Mouse (Mus musculus) stomach, embryonic 16.5 days (tissue): ENCODE measurements around the gene Dixdc1. TPM values are rescaled to one million over a fixed set of nuclear protein-coding genes. Genes with fewer than 3 reads are reported as not detected.
"Not testable (repeated sequence)": the region's sequence is repeated elsewhere in the genome, so short reads cannot be mapped to it uniquely, and the experiment has no call there.

Experiments
- ATAC-seq: fragments of 200-750 bp; cut with Nextera tagmentation; 2 replicates; pipeline ENCODE4 v1.8.0; 2017; ENCODE audit warnings: moderate number of reproducible peaks, moderate TSS enrichment; ENCODE audit not compliant: insufficient read depth, low FRiP score
- H3K27ac ChIP-seq: fragments of 300-500 bp; sonication (generic); 2 replicates; pipeline ENCODE4 v1.5.1; 2014; ENCODE audit warnings: low read length
- H3K27me3 ChIP-seq: fragments of 300-500 bp; sonication (generic); 2 replicates; pipeline ENCODE4 v1.6.1; 2014; ENCODE audit warnings: low read length, control low read depth, mixed read lengths; ENCODE audit not compliant: control insufficient read depth, insufficient read depth
- H3K36me3 ChIP-seq: fragments of 300-500 bp; sonication (generic); 2 replicates; pipeline ENCODE4 v1.6.1; 2014; ENCODE audit warnings: low read length; ENCODE audit not compliant: control insufficient read depth, insufficient read depth
- H3K4me1 ChIP-seq: fragments of 300-500 bp; sonication (generic); 2 replicates; pipeline ENCODE4 v1.6.1; 2014; ENCODE audit warnings: low read length, control low read depth, mixed read lengths; ENCODE audit not compliant: control insufficient read depth, insufficient read depth
- H3K4me2 ChIP-seq: fragments of 300-500 bp; sonication (generic); 2 replicates; pipeline ENCODE4 v1.6.1; 2014; ENCODE audit warnings: low read depth, low read length, mixed read lengths
- H3K4me3 ChIP-seq: fragments of 300-500 bp; sonication (generic); replicated peaks from 2 replicates; pipeline ENCODE4 v1.5.1; 2014; ENCODE audit warnings: mild to moderate bottlenecking, low read length
- H3K9ac ChIP-seq: fragments of 300-500 bp; sonication (generic); 2 replicates; pipeline ENCODE4 v1.6.1; 2014; ENCODE audit warnings: low read length
- H3K9me3 ChIP-seq: fragments of 300-500 bp; sonication (generic); replicated peaks from 2 replicates; pipeline ENCODE4 v1.6.1; 2016; ENCODE audit warnings: low read length, control low read depth; ENCODE audit not compliant: control insufficient read depth
- WGBS: fragments of 180-500 bp; shearing (Covaris S2); extraction: QIAGEN DNeasy Blood & Tissue Kit; methylation state at CpG from one replicate; pipeline ENCODE4 v1.1.7; 2014; 5-methylcytosine and 5-hydroxymethylcytosine counted together
- polyA plus RNA-seq: library from polyadenylated mRNA; unstranded; fragments of >200 nt; fragmentation: Nextera tagmentation; extraction: Ambion mirVana; gene quantifications from 2 replicates; pipeline ENCODE4 v1.2.1, GENCODE M21; 2015

Dixdc1 gene
- polyA plus RNA-seq, 1 experiment from 2014 or later = 9.7 TPM

GRCm38 (mm10) chr9:50650503-50650902, 88.8 kb downstream of the Dixdc1 start:
- 93% methylated on average over 10 of the region's 10 CpGs for WGBS
- Histone ChIP-seq H3K4me2 (no peak overlapping the region), H3K4me3 (no peak overlapping the region), H3K27me3 (no peaks in the 10 kb centered on the region), H3K36me3 (peaks cover 14% of the 10 kb centered on the region), H3K9me3 (no peaks in the 10 kb centered on the region), H3K4me1 (no peaks in the 10 kb centered on the region), H3K27ac (no peak overlapping the region), H3K9ac (no peak overlapping the region)
- ATAC-seq = no peak

GRCm38 (mm10) chr9:50646826-50647370, 92.4 kb downstream of the Dixdc1 start:
- no peak overlapping the region for H3K27ac ChIP-seq
- no peak overlapping the region for H3K4me2 ChIP-seq
- WGBS = 76% methylated on average over 10 of the region's 10 CpGs
- no peaks in the 10 kb centered on the region for H3K9me3 ChIP-seq
- H3K4me1 ChIP-seq = no peaks in the 10 kb centered on the region
- H3K4me3 ChIP-seq = no peak overlapping the region
- H3K9ac ChIP-seq = no peak overlapping the region
- H3K27me3 ChIP-seq = no peaks in the 10 kb centered on the region
- H3K36me3 ChIP-seq = peaks cover 19% of the 10 kb centered on the region
- ATAC-seq = no peak

- no peak overlapping the region for H3K4me2 ChIP-seq
- no peaks in the 10 kb centered on the region for H3K9me3 ChIP-seq
- no peaks in the 10 kb centered on the region for H3K4me1 ChIP-seq
- 94% methylated on average over 11 of the region's 11 CpGs for WGBS
- no peak overlapping the region for H3K27ac ChIP-seq
- ATAC-seq = no peak
- H3K4me3 ChIP-seq = no peak overlapping the region
- no peak overlapping the region for H3K9ac ChIP-seq
- H3K36me3 ChIP-seq = peaks cover 5% of the 10 kb centered on the region; the same call in 1 of the 2 replicates
- no peaks in the 10 kb centered on the region for H3K27me3 ChIP-seq
These were observed 105.0 kb downstream of the Dixdc1 start for GRCm38 (mm10) chr9:50634270-50634669.

DNA sequence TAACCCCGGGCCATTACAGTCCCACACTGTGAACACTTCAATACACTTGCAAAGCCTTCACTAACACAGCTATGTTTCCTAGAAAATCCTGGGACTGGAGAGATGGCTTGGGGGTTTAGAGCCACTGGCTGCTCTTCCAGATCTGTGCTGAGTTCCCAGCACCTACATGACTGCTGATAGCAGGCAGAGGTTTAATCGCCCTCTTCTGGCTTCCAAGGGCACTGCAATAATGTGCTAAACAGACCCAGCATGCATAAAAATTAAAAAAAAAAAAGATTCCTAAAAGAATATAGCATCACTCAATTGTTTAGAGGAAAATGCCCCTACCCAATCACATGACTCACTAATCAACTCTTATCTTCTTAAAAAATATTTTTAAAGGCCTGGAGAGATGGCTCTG, 106.3 kb downstream of the Dixdc1 start:
- H3K9ac ChIP-seq = no peak overlapping the region
- no peaks in the 10 kb centered on the region for H3K4me1 ChIP-seq
- H3K9me3 ChIP-seq = no peaks in the 10 kb centered on the region
- H3K4me3 ChIP-seq = no peak overlapping the region
- ATAC-seq = no peak
- H3K36me3 ChIP-seq = peaks cover 5% of the 10 kb centered on the region; the same call in 1 of the 2 replicates
- H3K4me2 ChIP-seq = no peak overlapping the region
- WGBS = 68% methylated on average over 2 of the region's 2 CpGs
- H3K27me3 ChIP-seq = no peaks in the 10 kb centered on the region
- no peak overlapping the region for H3K27ac ChIP-seq

DNA sequence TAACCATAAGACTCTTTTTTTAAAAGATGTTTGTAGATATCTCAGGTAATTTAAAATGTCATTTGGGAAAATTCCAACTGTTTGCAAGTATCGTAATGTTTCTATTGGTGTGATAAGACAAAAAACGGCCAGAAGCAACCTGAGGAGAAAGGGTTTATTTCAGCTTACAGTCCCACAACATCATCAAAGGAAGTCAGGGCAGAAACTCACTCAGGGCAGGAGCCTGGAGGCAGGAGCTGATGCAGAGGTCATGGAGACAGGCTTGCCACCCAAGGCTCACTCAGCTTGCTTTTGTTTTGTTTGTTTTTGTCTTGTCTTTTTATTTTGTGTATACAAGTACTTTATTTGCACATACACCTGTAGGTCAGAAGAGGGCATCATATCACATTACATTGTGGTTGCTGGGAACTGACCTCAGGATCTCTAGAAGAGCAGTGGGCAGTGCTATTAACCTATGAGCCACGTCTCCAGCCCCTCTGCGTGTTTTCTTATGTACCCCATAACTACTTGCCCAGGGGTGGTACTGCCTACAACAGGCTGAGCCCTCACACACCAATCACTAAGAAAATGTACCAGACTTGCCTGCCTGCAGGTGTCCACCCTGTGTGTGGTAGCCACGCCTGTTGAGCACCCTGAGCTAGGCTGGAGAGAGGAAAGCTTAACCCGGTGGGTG, 107.2 kb downstream of the Dixdc1 start:
- Histone ChIP-seq H3K27ac (no peak overlapping the region), H3K9me3 (no peaks in the 10 kb centered on the region), H3K9ac (no peak overlapping the region), H3K36me3 (peaks cover 5% of the 10 kb centered on the region; the same call in 1 of the 2 replicates), H3K4me1 (no peaks in the 10 kb centered on the region), H3K4me3 (no peak overlapping the region), H3K27me3 (no peaks in the 10 kb centered on the region), H3K4me2 (no peak overlapping the region)
- 80% methylated on average over 6 of the region's 6 CpGs for WGBS
- ATAC-seq = no peak

- not testable (repeated sequence) for H3K36me3 ChIP-seq, H3K27ac ChIP-seq, H3K9me3 ChIP-seq, H3K4me3 ChIP-seq, H3K4me1 ChIP-seq, H3K9ac ChIP-seq, ATAC-seq, H3K27me3 ChIP-seq, H3K4me2 ChIP-seq
- WGBS = 88% methylated on average over 6 of the region's 8 CpGs
These were observed 108.4 kb downstream of the Dixdc1 start for GRCm38 (mm10) chr9:50630903-50631302.

- Histone ChIP-seq H3K4me2 (peak overlapping the region; percentile 70), H3K4me1 (peaks cover 5% of the 10 kb centered on the region), H3K27me3 (no peaks in the 10 kb centered on the region), H3K36me3 (peaks cover 13% of the 10 kb centered on the region; the same call in 1 of the 2 replicates), H3K4me3 (peak overlapping the region; percentile 67), H3K27ac (no peak overlapping the region), H3K9me3 (no peaks in the 10 kb centered on the region), H3K9ac (no peak overlapping the region)
- no peak for ATAC-seq
- WGBS = 63% methylated on average over 9 of the region's 9 CpGs
These were observed 121.5 kb downstream of the Dixdc1 start for GRCm38 (mm10) chr9:50617794-50618330.

DNA sequence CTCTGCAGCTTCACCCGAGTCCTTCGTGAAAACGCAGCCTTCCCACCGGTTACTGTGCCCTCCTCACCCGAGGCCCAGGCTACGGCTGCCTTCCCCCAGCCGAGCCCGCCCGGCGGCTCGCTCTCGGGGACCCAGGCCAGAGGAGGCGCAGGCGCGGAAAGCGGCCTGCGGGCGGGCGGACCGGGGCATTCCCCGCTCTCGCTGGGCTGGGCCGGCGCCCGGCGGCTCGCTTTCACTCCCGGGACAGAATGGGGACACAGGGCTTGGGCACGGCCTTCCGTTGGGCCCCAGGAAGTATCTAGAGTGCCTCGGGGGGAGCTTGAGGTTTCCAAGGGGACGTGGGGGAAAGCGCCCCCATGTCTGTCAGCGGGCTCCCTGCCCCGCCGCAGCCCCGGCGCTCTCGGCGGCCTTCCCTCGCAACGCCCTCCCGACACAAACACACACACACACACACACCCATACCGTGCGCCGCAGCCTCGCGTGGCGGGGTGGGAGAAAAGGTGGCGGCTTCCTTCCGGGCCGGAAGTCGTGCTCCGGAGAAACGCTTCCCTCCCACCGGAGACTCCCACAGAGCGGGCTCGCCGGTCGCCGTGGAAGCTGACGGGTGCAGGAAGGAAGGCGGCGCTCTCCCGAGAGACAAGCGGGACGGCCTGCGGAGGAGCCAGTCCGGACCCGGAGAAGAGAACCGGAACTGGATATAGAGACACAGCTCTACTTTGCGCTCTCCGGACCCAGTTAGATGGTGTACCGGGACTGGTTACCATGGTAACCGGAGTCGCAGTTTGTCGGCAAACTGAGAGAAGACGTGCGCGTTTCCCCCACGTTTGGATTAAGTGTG, 122.3 kb downstream of the Dixdc1 start, which contains the start of the genes Pih1d2 and Nkapd1:
Pih1d2 (plus strand) TSS at position 556 of the 838 bp plus-strand sequence.
Nkapd1 (minus strand) TSS at position 699 of the 838 bp plus-strand sequence.
- Histone ChIP-seq H3K4me3 (peak within 1 kb of the TSS; percentile 67), H3K9ac (peak within 1 kb of the TSS; percentile 91), H3K4me1 (peaks cover 5% of the 10 kb centered on the region), H3K36me3 (peaks cover 13% of the 10 kb centered on the region; the same call in 1 of the 2 replicates), H3K4me2 (peak within 1 kb of the TSS; percentile 70), H3K27ac (peak within 1 kb of the TSS; percentile 97), H3K27me3 (no peaks in the 10 kb centered on the region), H3K9me3 (no peaks in the 10 kb centered on the region)
- WGBS = under 1% methylated on average over 71 of the region's 81 CpGs
- peak; percentile 93 for ATAC-seq
